Mouse (Mus musculus) embryonic facial prominence, embryonic 10.5 days (tissue): Measurements from ENCODE around the gene Thra. TPM values are rescaled to one million over a fixed set of nuclear protein-coding genes. Genes with fewer than 3 reads are reported as not detected.

Experiments used
- DNase-seq: peaks from one replicate; pipeline ENCODE4 v3.0.0-alpha.2; 2017; ENCODE audit warnings: low spot score
- H3K27ac ChIP-seq: fragments of 300-500 bp; sonication (generic); replicated peaks from 2 replicates; pipeline ENCODE4 v1.5.1; 2016; ENCODE audit warnings: mild to moderate bottlenecking
- H3K27me3 ChIP-seq: fragments of 300-500 bp; sonication (generic); replicated peaks from 2 replicates; pipeline ENCODE4 v1.6.1; 2016; ENCODE audit warnings: low read depth, mild to moderate bottlenecking; ENCODE audit not compliant: poor library complexity, severe bottlenecking
- H3K36me3 ChIP-seq: fragments of 300-500 bp; sonication (generic); replicated peaks from 2 replicates; pipeline ENCODE4 v1.6.1; 2016; ENCODE audit warnings: mild to moderate bottlenecking, moderate library complexity
- H3K4me1 ChIP-seq: fragments of 300-500 bp; sonication (generic); 2 replicates; pipeline ENCODE4 v1.6.1; 2016
- H3K4me3 ChIP-seq: fragments of 300-500 bp; sonication (generic); 2 replicates; pipeline ENCODE4 v1.5.1; 2016; ENCODE audit warnings: mild to moderate bottlenecking, moderate library complexity
- H3K9me3 ChIP-seq: fragments of 300-500 bp; sonication (generic); 2 replicates; pipeline ENCODE4 v1.6.1; 2016; ENCODE audit warnings: mild to moderate bottlenecking
- WGBS: fragments of 180-500 bp; shearing (Covaris S2); methylation state at CpG from one replicate; pipeline ENCODE4 v1.1.7; 2016; 5-methylcytosine and 5-hydroxymethylcytosine counted together
- polyA plus RNA-seq: library from polyadenylated mRNA; unstranded; fragments of >200 nt; fragmentation: Nextera tagmentation; extraction: Ambion mirVana; gene quantifications from 2 replicates; pipeline ENCODE4 v1.2.1, GENCODE M21; 2016

Thra gene
- polyA plus RNA-seq, 1 experiment from 2014 or later, result 9.1 TPM

GRCm38 (mm10) chr11:98789824-98790223 lies 49.4 kb downstream of the Thra start:
- DNase-seq, result no peak
- Histone ChIP-seq H3K4me3 (peak overlapping the region; percentile 63), H3K27ac (no peak overlapping the region), H3K4me1 (peaks cover 71% of the 10 kb centered on the region), H3K9me3 (no peaks in the 10 kb centered on the region), H3K36me3 (no peaks in the 10 kb centered on the region), H3K27me3 (peaks cover 4% of the 10 kb centered on the region; the same call in 1 of the 2 replicates)
- WGBS, result 32% methylated on average over 5 of the region's 5 CpGs

DNA sequence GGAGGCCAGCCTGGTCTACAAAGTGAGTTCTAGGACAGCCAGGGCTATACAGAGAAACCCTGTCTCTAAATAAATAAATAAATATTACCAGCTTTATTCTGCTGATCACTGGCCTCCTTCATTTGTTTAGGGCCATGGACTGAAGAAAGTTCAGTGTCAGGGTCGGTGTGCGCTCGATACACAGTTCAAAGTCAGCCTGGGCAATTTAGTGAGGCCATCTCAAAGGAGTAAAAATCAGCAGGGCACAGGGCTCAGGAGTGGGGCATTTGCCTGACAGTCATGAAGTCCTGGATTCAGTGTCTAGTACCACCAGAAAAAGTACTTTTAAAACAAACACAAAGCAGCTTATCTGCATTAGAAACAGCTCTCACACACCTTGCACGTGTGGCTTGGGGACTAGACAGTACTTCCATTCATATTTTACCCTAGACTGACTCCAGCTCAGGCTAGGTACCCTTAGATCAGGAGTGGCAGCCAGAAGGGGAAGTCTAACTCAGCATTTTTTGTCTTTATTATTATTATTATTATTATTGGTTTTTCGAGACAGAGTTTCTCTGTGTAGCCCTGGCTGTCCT lies 50.3 kb downstream of the Thra start:
- H3K36me3 ChIP-seq, result no peaks in the 10 kb centered on the region
- no peaks in the 10 kb centered on the region for H3K9me3 ChIP-seq
- 82% methylated on average over 5 of the region's 5 CpGs for WGBS
- no peak for DNase-seq
- peaks cover 63% of the 10 kb centered on the region for H3K4me1 ChIP-seq
- H3K27me3 ChIP-seq, result no peaks in the 10 kb centered on the region
- no peak overlapping the region for H3K4me3 ChIP-seq
- H3K27ac ChIP-seq, result no peak overlapping the region

- Histone ChIP-seq H3K27me3 (no peaks in the 10 kb centered on the region), H3K4me1 (peaks cover 56% of the 10 kb centered on the region), H3K36me3 (no peaks in the 10 kb centered on the region), H3K9me3 (no peaks in the 10 kb centered on the region), H3K4me3 (no peak overlapping the region), H3K27ac (no peak overlapping the region)
- no peak for DNase-seq
- 68% methylated on average over 1 of the region's 1 CpGs for WGBS
These were observed 51.0 kb downstream of the Thra start for GRCm38 (mm10) chr11:98791448-98791847.

DNA sequence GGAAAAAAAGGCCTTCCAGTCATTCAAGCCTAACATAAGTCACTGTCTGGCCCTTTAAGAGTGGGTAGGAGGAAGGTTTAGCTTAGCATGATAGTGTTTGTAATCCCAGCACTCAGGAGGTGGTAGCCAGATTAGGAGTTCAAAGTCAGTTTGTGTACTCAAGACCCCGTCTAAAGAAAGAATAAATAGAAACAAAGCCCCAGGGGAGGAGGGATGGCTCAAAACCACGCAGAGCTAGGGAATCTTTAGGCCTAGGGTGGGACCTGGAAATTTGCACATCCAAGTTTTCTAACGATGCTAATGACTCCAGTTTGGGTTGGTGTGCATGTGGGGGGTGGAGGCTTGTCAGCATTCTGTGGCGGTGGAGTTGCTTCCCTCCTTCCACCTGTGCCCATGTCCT lies 51.6 kb downstream of the Thra start:
- H3K27ac ChIP-seq, result no peak overlapping the region
- H3K4me3 ChIP-seq, result peak overlapping the region; percentile 8; the same call in 1 of the 2 replicates
- H3K36me3 ChIP-seq, result no peaks in the 10 kb centered on the region

DNA sequence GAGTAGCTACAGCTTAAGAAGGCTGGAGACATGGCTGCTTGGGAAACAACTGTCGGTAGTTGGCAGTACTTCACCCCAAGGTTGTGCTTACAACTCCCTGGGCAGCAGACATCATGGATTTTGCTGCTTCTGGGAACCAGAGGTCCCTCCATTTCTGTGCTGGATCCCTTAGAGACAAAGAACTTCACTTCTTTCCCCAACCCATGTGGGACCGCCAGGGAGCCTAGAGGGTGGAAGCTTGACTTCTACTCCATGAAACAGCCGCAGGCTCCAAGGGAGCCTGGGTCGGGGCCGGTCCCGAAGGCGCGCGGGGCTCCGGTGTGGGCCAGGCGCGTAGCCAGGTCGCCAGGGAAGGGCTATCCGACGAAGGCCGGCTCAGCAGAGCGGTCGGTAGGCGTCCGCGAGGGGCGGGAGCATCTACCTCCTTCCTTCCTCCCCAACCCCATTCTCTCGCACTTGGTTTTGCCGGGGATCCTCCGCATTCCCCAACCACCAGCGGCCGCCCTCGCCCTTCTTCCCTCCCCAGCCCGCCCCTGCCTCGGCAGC lies 54.1 kb downstream of the Thra start:
- DNase-seq, result no peak
- WGBS, result under 1% methylated on average over 29 of the region's 30 CpGs
- peaks cover 24% of the 10 kb centered on the region for H3K36me3 ChIP-seq
- H3K4me1 ChIP-seq, result peaks cover 57% of the 10 kb centered on the region
- H3K27me3 ChIP-seq, result no peaks in the 10 kb centered on the region
- no peaks in the 10 kb centered on the region for H3K9me3 ChIP-seq
- peak overlapping the region; percentile 100 for H3K27ac ChIP-seq
- H3K4me3 ChIP-seq, result peak overlapping the region; percentile 100

More for the DNA sequence above, 51.6 kb downstream of the Thra start:
- DNase-seq, result no peak
- WGBS, result 7% methylated on average over 4 of the region's 4 CpGs
- Histone ChIP-seq H3K9me3 (no peaks in the 10 kb centered on the region), H3K27me3 (no peaks in the 10 kb centered on the region), H3K4me1 (peaks cover 51% of the 10 kb centered on the region)

- Histone ChIP-seq H3K9me3 (no peaks in the 10 kb centered on the region), H3K4me1 (peaks cover 53% of the 10 kb centered on the region), H3K4me3 (peak within 1 kb of the TSS; percentile 100)
These were observed 54.7 kb downstream of the Thra start, which contains the start of gene Msl1 for GRCm38 (mm10) chr11:98795015-98795713. Gene Msl1 (plus strand): TSS chr11:98795516.

DNA sequence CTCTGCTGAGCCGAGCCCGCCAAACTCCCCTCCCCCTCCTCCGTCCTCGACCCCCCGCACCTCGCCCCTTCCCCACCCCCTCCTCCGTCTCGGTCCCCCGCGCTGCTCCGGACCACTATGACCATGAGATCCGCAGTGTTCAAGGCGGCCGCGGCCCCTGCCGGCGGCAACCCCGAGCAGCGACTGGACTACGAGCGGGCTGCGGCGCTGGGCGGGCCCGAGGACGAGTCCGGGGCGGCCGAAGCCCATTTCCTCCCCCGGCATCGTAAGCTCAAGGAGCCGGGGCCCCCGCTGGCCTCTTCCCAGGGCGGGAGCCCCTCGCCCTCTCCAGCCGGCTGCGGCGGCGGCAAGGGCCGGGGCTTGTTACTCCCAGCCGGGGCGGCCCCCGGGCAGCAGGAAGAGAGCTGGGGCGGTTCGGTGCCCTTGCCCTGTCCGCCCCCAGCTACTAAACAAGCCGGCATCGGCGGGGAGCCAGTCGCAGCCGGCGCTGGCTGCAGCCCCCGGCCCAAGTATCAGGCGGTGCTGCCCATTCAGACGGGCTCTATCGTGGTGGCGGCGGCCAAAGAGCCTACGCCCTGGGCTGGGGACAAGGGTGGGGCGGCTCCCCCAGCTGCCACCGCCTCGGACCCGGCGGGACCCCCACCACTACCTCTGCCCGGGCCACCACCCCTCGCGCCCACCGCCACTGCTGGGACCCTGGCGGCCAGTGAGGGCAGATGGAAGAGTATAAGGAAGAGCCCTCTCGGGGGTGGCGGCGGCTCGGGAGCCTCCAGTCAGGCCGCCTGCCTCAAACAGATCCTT lies 55.5 kb downstream of the Thra start:
- Histone ChIP-seq H3K27me3 (no peaks in the 10 kb centered on the region), H3K4me3 (peak overlapping the region; percentile 100), H3K27ac (peak overlapping the region; percentile 100), H3K4me1 (peaks cover 53% of the 10 kb centered on the region), H3K9me3 (no peaks in the 10 kb centered on the region), H3K36me3 (peaks cover 37% of the 10 kb centered on the region)
- under 1% methylated on average over 74 of the region's 74 CpGs for WGBS
- DNase-seq, result peak; percentile 82

More at GRCm38 (mm10) chr11:98795015-98795713, 54.7 kb downstream of the Thra start, which contains the start of gene Msl1:
- peaks cover 30% of the 10 kb centered on the region for H3K36me3 ChIP-seq
- WGBS, result under 1% methylated on average over 76 of the region's 89 CpGs
- DNase-seq, result peak; percentile 94
- H3K27ac ChIP-seq, result peak within 1 kb of the TSS; percentile 100
- H3K27me3 ChIP-seq, result no peaks in the 10 kb centered on the region

GRCm38 (mm10) chr11:98796515-98797216 lies 56.2 kb downstream of the Thra start:
- no peaks in the 10 kb centered on the region for H3K27me3 ChIP-seq
- peak; percentile 87 for DNase-seq
- peak overlapping the region; percentile 100 for H3K4me3 ChIP-seq
- H3K4me1 ChIP-seq, result peaks cover 53% of the 10 kb centered on the region
- no peaks in the 10 kb centered on the region for H3K9me3 ChIP-seq
- peaks cover 45% of the 10 kb centered on the region for H3K36me3 ChIP-seq
- WGBS, result 4% methylated on average over 23 of the region's 23 CpGs
- H3K27ac ChIP-seq, result peak overlapping the region; percentile 100

DNA sequence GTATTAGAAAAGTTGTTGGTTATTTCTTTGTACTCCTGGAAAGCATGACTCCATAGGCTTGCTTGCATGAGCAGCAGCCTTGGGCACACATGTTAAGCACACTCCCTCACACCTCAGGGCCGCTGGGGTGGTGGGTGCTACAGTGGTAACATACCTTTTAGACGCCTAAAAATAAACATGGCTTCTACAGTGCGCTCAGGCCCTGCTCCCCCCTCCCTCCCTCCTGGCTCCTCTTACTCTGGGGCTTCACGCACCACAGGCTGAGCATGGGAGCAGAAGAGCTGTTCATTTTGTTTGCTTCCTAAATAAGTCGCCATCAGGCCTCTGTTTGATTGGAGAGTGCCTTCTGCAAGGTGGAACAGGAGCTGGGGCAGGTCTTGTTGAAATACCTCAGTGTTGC lies 56.9 kb downstream of the Thra start:
- Histone ChIP-seq H3K27ac (peak overlapping the region; percentile 36; the same call in 1 of the 2 replicates), H3K4me3 (peak overlapping the region; percentile 100), H3K36me3 (peaks cover 51% of the 10 kb centered on the region), H3K4me1 (peaks cover 51% of the 10 kb centered on the region), H3K9me3 (no peaks in the 10 kb centered on the region), H3K27me3 (no peaks in the 10 kb centered on the region)
- no peak for DNase-seq
- 22% methylated on average over 5 of the region's 5 CpGs for WGBS

DNA sequence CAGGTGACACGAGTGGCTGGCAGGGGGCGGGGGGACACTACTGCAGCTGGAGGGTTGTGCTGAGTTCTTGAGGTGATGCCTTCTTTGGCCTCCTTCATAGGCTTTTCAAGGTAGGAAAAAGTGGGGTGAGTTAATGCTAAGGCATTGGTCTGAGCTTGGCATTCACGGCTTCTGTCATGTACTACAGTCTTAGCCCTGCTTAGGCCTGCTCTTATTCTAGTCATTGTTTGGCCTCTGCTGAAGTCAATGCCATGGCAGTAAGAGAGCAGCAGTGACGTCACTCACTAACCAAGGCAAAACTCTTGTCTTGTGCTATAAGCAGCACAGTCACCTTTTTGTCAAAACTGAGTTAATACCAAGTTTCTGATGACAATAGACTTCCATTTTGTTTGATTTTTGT lies 57.5 kb downstream of the Thra start:
- peaks cover 45% of the 10 kb centered on the region for H3K4me1 ChIP-seq
- no peak for DNase-seq
- WGBS, result 70% methylated on average over 4 of the region's 4 CpGs
- peak overlapping the region; percentile 100 for H3K4me3 ChIP-seq
- 0 out of 2 replicates have a peak overlapping the region, but pooled peaks have one; percentile 36 for H3K27ac ChIP-seq
- H3K36me3 ChIP-seq, result peaks cover 57% of the 10 kb centered on the region
- H3K9me3 ChIP-seq, result no peaks in the 10 kb centered on the region
- no peaks in the 10 kb centered on the region for H3K27me3 ChIP-seq

DNA sequence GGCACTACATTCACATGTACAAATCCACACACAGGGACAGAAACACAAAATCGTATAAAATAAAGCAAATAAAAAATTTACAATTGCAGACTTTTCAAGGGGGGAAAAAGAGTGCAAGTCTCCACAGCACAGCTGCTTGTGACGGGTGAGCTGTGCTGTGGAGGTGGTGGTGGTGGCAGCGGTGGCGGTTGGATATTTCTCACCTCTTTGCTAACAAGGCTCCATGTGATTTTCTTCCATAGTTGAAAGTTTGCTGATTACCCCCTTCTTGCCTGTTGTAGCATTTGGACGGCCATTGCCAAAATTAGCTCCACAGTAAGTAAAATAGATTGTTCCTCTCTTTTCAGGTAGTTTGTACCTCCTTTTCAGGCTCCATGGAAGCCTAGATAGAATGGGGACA lies 64.2 kb downstream of the Thra start, which contains the start of gene Casc3:
TSS of gene Casc3 (plus strand) at position 301 of the 400 bp plus-strand sequence.
- Histone ChIP-seq H3K27me3 (no peaks in the 10 kb centered on the region), H3K4me1 (peaks cover 11% of the 10 kb centered on the region), H3K4me3 (no peak within 1 kb of the TSS), H3K27ac (no peak within 1 kb of the TSS), H3K9me3 (no peaks in the 10 kb centered on the region), H3K36me3 (peaks cover 90% of the 10 kb centered on the region)
- DNase-seq, result no peak
- 94% methylated on average over 5 of the region's 5 CpGs for WGBS
